Mouse (Mus musculus) kidney, adult 2 months (tissue): ENCODE measurements at regions not wholly inside any gene's neighbourhood (a gene's known extent, or its start where the extent isn't known, plus 50 kb on each side); places are given as distances from the start of the nearest gene placed in this dataset.

ENCODE experiments used
- DNase-seq: peaks from one replicate; pipeline ENCODE4 v3.0.0; 2021
- H3K27ac ChIP-seq: fragments of 200-500 bp; 2 replicates; pipeline ENCODE4 v1.5.1; 2012; ENCODE audit warnings: low read depth, low read length, control low read depth, inconsistent platforms; ENCODE audit not compliant: insufficient read depth
- H3K27me3 ChIP-seq: fragments of 200-500 bp; replicated peaks from 2 replicates; pipeline ENCODE4 v1.6.1; 2012; ENCODE audit warnings: mild to moderate bottlenecking, moderate library complexity, low read length, inconsistent platforms; ENCODE audit not compliant: control insufficient read depth, insufficient read depth
- H3K36me3 ChIP-seq: fragments of 200-500 bp; 2 replicates; pipeline ENCODE4 v1.6.1; 2012; ENCODE audit warnings: mild to moderate bottlenecking, moderate library complexity, low read length, inconsistent platforms; ENCODE audit not compliant: control insufficient read depth, insufficient read depth
- H3K4me1 ChIP-seq: fragments of 200-500 bp; 2 replicates; pipeline ENCODE4 v1.6.1; 2011; ENCODE audit warnings: low read length; ENCODE audit not compliant: control insufficient read depth, insufficient read depth
- H3K4me3 ChIP-seq: fragments of 200-500 bp; 2 replicates; pipeline ENCODE4 v1.5.1; 2011; ENCODE audit warnings: mild to moderate bottlenecking, low read depth, low read length, control low read depth; ENCODE audit not compliant: insufficient read depth
- CTCF ChIP-seq: fragments of 200-500 bp; conservative IDR thresholded peaks from 2 replicates; pipeline ENCODE4 v1.5.1; 2011; ENCODE audit warnings: low read depth, mild to moderate bottlenecking, control low read depth, low read length, moderate library complexity, mixed read lengths; ENCODE audit not compliant: insufficient read depth, insufficient read length
- POLR2A ChIP-seq: fragments of 200-500 bp; IDR thresholded peaks from one replicate; pipeline ENCODE4 v1.6.1; 2011; ENCODE audit warnings: low read depth, low read length, control low read depth
- WGBS: fragments of 180-500 bp; shearing (Covaris S2); methylation state at CpG from one replicate; pipeline ENCODE4 v1.1.7; 2018; 5-methylcytosine and 5-hydroxymethylcytosine counted together

GRCm38 (mm10) chr3:17772886-17773285 lies 175.3 kb upstream of the Cypt12 start:
- 85% methylated on average over 1 of the region's 1 CpGs for WGBS
- TF ChIP-seq CTCF (no peak), POLR2A (no peak)
- no peaks in the 10 kb centered on the region for H3K4me1 ChIP-seq

DNA sequence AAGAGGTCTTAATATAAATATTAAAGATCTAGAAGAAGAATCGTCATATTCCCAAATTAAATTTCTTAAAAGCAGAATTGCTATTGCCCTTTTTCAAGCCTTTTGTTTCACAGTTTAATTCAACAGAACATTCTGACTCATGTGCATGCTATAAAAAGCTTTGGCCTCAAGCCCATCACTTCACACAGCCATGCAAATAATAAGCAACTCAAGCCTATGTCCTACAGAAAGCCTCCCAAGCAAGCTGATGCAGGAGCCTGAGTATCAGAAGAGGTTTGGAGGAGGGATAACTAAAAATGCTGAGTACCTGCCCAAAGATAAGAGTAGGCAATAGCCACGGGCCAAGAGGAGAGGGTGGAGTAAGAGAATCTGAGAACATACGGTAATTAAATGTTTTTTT lies 169.1 kb upstream of the Cypt12 start:
- no peaks in the 10 kb centered on the region for H3K4me1 ChIP-seq
- no peak overlapping the region for H3K27ac ChIP-seq
- no peak overlapping the region for H3K4me3 ChIP-seq
- no peaks in the 10 kb centered on the region for H3K36me3 ChIP-seq
- TF ChIP-seq POLR2A (no peak), CTCF (no peak)
- 67% methylated on average over 3 of the region's 3 CpGs for WGBS
- DNase-seq: no peak
- no peaks in the 10 kb centered on the region for H3K27me3 ChIP-seq

More at GRCm38 (mm10) chr3:17772886-17773285, 175.3 kb upstream of the Cypt12 start:
- no peaks in the 10 kb centered on the region for H3K36me3 ChIP-seq
- no peak for DNase-seq
- H3K4me3 ChIP-seq: no peak overlapping the region
- H3K27me3 ChIP-seq: no peaks in the 10 kb centered on the region
- no peak overlapping the region for H3K27ac ChIP-seq

DNA sequence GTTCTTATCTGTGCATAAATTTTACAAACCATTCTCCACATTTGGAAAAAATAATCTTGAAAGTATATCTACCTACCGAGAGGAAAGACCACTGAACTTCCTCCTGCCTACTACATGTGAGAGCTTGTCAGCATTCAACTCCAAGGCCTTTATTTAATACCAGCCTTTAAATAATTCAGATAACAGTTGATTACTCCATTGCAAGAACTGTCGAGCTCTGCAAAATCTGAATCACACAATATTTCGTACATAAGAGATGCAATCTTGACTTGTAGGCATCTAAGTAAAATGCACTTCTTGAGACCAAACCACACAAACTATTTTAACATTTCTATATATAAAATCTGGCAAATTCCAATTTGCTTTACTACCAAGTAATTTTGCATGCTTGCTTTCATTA lies 164.1 kb upstream of the Cypt12 start:
- WGBS: 70% methylated on average over 3 of the region's 3 CpGs
- no peaks in the 10 kb centered on the region; the same call in 1 of the 2 replicates for H3K4me1 ChIP-seq
- DNase-seq: no peak
- H3K27ac ChIP-seq: no peak overlapping the region
- TF ChIP-seq POLR2A: no peak
- no peak for TF ChIP-seq CTCF
- peaks cover 2% of the 10 kb centered on the region; the same call in 1 of the 2 replicates for H3K27me3 ChIP-seq
- no peaks in the 10 kb centered on the region for H3K36me3 ChIP-seq
- no peak overlapping the region for H3K4me3 ChIP-seq

DNA sequence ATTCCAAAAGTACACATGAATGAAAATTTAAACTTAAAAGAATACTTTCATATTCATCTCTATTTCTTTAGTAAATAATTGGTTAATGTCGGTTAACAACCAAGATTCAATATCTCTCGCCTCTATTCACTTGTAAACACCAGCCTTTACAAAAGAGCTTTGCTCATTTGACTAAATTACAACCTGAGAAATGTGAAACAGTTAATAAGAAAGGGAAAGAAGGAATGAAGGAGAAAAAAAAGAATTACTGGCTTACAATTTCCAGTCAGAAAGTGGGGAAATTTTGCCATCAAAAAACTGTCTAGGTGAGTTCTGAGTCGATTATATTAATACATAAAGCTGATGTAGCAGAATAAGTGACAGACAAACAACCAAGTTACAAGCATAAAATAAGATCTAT lies 163.6 kb upstream of the Cypt12 start:
- no peak for TF ChIP-seq POLR2A
- TF ChIP-seq CTCF: no peak

GRCm38 (mm10) chr3:17785106-17786022 lies 162.8 kb upstream of the Cypt12 start:
- Histone ChIP-seq H3K4me1 (no peaks in the 10 kb centered on the region; the same call in 1 of the 2 replicates), H3K4me3 (no peak overlapping the region), H3K36me3 (no peaks in the 10 kb centered on the region), H3K27me3 (peaks cover 2% of the 10 kb centered on the region; the same call in 1 of the 2 replicates), H3K27ac (no peak overlapping the region)
- no peak for DNase-seq
- no peak for TF ChIP-seq POLR2A
- TF ChIP-seq CTCF: no peak
- WGBS: 8% methylated on average over 21 of the region's 21 CpGs

More for the DNA sequence above, 163.6 kb upstream of the Cypt12 start:
- 36% methylated on average over 3 of the region's 3 CpGs for WGBS
- Histone ChIP-seq H3K27me3 (peaks cover 2% of the 10 kb centered on the region; the same call in 1 of the 2 replicates), H3K4me3 (no peak overlapping the region), H3K27ac (no peak overlapping the region), H3K4me1 (no peaks in the 10 kb centered on the region; the same call in 1 of the 2 replicates), H3K36me3 (no peaks in the 10 kb centered on the region)
- DNase-seq: no peak

DNA sequence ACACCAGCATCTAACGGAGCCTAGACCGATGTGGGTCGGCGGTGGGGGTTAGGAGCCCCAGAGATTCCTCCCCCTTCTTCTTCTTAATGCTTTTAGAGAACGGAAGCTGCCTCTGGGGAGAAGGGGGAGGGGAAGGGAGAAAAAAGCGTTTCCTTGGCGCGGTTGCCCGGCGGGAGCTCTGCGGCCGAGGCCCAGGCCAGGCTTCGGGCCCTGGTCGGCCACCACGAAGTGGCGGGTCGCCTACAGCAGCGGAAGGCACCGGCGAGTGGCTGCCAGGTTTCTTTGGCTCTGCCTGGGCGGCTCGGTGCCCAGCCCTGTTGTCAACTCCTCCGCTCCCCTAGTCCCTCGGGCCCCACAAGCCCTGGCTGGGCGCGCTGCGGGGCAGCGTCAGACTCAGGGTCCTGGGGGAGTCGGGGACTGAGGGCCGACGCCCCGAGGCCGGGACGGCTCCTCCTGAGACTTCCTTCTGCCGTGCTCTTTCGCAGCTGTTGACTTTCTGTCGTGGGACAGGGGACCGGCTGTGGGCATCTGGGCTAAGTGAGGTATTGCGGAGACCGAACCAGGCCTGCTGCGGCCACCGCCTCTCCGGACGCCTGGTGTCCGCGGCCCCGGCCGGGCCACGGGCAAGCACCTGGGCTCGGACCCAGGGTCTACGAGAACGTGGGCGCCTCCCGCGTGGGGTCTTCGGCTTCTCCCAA lies 162.0 kb upstream of the Cypt12 start:
- H3K36me3 ChIP-seq: no peaks in the 10 kb centered on the region
- H3K27me3 ChIP-seq: peaks cover 2% of the 10 kb centered on the region; the same call in 1 of the 2 replicates
- H3K27ac ChIP-seq: no peak overlapping the region
- H3K4me3 ChIP-seq: no peak overlapping the region
- WGBS: 1% methylated on average over 56 of the region's 56 CpGs
- TF ChIP-seq POLR2A (no peak), CTCF (no peak)
- no peaks in the 10 kb centered on the region; the same call in 1 of the 2 replicates for H3K4me1 ChIP-seq
- no peak for DNase-seq
